Mouse (Mus musculus) v-Abl transformed pro-B cells (cell line): ENCODE data around the gene Ccdc6.
"Not testable (repeated sequence)": the region's sequence is repeated elsewhere in the genome, so short reads cannot be mapped to it uniquely, and the experiment has no call there.

Experiments used
- in situ Hi-C, 2 experiments: fragments of 400-800 bp; cut with MboI; formaldehyde crosslinking; loops; one replicate each; pipeline ENCODE4 v1.15.1; 2025; ENCODE audit not compliant: unreplicated experiment in 2 of 2

Gene Ccdc6

DNA sequence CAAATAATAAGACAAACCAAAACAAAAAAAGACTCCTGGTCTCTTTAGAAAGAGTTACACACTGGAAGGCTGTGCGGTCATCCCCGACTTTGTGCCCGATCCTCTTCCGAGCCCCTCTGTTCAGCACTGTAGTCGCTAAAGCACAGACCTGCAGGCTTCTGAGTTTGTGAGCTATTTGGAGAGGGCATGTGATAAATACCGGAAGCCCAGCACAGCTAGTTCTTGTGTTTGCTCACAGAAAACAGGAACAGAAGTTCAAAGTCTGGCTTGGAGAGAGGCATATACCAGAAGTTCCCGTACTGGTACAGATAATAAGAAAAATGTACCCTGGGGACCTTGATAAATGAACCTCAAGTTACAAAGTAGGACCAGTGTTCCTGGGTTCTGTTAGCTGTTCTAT is 98.4 kb downstream of the Ccdc6 start:
- in situ Hi-C loops = loop anchor here (5.0 to 25.0 kb wide), 13 partner anchors 93 to 1190 kb away; partner anchors contain the start of genes A930033H14Rik (in 1 of the 2), Cdk1 (in 1 of the 2), Cisd1 (in 1 of the 2) and Ipmk (in 1 of the 2)

DNA sequence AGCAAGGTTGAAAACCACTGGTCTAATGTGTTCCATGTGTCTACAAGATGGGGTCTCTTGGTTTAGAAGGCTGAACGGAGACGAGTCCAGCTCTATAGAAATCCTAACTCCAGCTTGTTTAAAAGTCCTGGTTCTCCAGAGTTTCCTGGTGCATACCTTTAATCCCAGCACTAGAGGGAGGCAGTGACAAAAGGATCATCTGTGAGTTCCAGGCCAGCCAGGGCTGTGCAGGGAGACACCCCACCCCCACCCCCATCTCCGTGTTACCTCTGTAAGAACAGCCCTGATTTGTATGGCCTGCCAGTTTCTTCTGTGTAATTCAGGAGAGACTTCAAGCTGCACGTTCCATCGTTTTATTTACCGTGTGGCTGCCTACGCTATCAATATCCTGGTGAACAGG is 98.9 kb downstream of the Ccdc6 start:
- in situ Hi-C loops = loop anchor here (5.0 to 25.0 kb wide), 13 partner anchors 93 to 1189 kb away; partner anchors contain the start of genes A930033H14Rik (in 1 of the 2), Cdk1 (in 1 of the 2), Cisd1 (in 1 of the 2) and Ipmk (in 1 of the 2)

DNA sequence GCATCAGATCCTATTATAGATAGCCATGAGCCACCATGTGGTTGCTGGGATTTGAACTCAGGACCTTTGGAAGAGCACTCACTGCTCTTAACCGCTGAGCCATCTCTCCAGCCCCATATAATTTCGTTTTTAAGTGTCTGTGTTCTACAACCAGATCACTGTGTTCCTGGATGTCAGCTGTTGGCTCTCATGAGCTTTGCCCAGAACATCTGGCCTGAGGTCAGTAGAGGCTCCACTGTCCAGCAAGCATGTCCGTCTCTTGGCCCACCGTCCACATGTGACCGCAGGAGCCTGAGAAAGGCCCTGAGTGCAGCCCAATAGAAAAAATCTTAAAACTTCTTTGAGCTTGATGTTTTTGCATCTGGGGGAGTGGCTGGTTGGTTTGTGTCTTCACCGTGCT is 99.7 kb downstream of the Ccdc6 start:
- in situ Hi-C loops = loop anchor here (5.0 to 25.0 kb wide), 13 partner anchors 94 to 1188 kb away; partner anchors contain the start of genes A930033H14Rik (in 1 of the 2), Cdk1 (in 1 of the 2), Cisd1 (in 1 of the 2) and Ipmk (in 1 of the 2)

DNA sequence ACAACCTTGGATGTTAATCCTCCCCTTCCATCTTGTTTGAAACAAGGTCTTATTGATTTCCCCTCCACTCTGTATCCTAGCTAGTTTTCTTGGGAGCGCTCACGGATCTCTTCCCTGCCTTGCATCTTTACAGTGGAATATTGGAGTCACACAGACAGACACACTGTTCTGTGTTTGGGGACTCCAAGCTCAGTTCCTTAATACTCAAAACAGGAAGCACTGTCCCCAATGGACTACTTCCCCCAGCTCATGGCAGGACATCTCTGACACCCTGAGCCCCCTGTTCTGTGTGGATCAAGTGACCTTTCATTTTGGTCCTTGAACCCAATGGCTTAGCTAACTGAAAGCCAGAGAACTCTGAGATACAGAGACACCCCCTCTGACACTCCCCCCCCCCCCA is 100.7 kb downstream of the Ccdc6 start:
- in situ Hi-C loops = loop anchor here (5.0 to 25.0 kb wide), 13 partner anchors 95 to 1187 kb away; partner anchors contain the start of genes A930033H14Rik (in 1 of the 2), Cdk1 (in 1 of the 2), Cisd1 (in 1 of the 2) and Ipmk (in 1 of the 2)

DNA sequence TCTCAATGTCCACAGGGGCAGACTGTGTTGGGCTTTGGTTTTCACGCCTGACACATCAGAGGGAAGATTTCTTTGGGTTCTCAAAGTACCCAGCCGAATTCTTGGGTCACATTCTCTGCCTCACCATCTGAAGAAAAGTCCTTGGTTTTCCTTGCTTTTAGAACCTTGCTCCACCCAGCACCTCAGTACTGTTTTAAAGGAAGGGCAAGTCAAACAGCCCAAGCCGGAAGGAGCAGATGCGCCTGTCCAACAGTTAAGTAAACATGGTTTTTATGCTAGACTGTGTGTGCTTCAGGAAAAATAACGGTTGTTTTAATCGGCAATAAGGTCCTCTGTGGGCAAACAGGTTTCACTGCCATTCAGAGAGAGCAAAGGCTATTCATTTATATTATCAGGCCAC is 101.1 kb downstream of the Ccdc6 start:
- in situ Hi-C loops = loop anchor here (5.0 to 25.0 kb wide), 13 partner anchors 96 to 1187 kb away; partner anchors contain the start of genes A930033H14Rik (in 1 of the 2), Cdk1 (in 1 of the 2), Cisd1 (in 1 of the 2) and Ipmk (in 1 of the 2)

GRCm38 (mm10) chr10:70198951-70199463 is 102.1 kb downstream of the Ccdc6 start:
- in situ Hi-C loops = loop anchor here (5.0 to 25.0 kb wide), 13 partner anchors 97 to 1186 kb away; partner anchors contain the start of genes A930033H14Rik (in 1 of the 2), Cdk1 (in 1 of the 2), Cisd1 (in 1 of the 2) and Ipmk (in 1 of the 2)

DNA sequence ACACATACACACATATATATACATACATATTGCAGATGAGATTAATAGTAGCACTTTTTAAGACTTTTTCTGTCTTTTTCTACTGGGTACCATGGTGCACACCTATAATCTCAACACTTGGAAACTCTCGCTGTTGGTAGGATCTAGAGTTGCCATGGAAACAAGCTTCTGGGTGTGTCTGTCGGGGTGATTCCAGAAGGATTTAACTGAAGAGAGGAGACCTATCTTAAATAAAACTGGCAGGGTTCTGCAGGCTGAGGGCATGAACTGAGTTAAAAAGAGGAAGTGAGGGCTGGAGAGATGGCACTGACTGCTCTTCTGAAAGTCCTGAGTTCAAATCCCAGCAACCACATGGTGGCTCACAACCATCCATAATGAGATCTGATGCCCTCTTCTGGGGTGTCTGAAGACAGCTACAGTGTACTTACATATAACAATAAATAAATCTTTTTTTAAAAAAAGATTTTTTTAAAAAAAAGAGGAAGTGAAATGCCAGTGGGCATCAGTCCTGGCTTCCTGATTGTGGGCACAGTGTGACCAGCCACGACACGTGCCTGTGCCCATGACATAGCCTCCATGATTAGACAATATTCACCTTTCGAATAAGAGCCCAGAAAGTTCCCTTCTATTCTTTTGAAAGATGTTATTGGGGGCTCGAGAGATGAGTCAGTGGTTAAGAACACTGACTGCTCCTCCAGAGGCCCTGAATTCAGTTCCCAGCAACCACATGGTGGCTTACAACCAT is 102.7 kb downstream of the Ccdc6 start:
- in situ Hi-C loops = loop anchor here (5.0 to 25.0 kb wide), 13 partner anchors 97 to 1185 kb away; partner anchors contain the start of genes A930033H14Rik (in 1 of the 2), Cdk1 (in 1 of the 2), Cisd1 (in 1 of the 2) and Ipmk (in 1 of the 2)

DNA sequence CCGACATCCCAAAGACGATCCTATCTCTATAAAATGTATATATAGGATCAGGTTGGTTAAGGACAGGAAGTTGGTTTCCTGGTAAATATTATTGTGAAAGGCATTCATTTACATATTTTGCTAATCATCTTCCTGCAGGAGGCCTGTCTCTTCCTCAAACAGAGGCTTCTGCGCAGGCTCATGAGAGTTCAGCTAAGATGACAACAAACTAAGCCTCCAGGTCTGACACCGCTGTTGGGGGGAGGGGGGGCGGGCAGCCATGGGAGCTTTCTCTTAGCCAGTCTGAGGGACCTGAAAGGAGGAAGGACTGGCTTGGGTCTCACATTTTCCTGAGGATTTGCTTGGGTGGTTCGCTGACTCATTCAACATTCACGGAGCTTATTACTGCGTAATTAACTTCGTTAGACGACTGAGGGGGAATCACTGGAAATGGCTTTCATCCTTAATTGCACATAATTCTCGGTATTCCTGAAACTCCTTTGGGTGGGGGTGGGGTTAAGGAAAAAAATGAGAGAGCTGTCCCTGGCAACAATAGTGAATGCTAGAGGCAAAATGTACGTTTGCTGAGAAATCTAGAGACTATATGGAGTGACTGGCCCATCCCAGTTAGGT is 104.1 kb downstream of the Ccdc6 start:
- in situ Hi-C loops = no loop called here

DNA sequence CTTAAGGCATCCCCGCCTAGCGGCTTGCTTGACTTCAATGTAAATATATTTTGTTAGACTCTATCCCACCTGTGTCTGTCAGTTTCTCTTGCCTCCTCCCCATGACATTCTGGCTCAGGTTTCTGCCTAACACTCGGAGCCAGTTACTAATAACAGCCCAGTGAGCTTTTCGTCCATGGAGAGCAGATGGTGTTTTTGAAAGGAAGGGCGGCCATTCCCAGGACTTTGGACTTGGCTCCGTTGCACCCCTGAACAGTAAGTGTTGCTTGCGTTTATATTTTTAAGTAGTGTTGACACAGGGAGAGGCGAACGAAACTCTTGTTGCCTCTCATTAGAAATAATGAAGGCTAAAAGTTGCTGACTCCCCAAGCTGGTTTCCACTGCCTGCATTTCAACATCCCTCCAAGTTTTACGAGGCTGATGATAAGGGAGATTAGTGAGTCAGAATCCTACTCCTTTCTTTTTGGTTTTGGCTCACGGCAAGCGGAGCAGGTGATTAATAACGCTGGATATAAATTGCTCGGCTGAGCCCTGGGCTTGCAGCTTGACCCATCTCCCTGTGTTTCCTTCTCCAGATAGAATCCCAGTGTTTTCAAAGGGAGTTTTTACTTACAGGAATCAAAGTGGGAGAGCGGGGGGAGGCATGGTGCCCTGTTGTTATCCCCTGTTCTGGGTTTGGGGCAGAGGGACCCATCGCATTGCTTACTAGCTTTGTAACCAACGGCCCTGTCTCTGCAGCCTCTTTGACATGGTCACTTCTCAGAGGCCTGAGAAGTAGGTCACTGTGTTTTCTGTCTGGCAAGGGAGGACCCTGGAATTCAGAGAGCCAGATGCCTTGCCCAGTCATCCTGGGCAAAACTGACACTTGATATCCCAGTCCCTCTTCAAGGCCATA is 107.8 kb downstream of the Ccdc6 start, which contains the start of gene Mrln:
Gene Mrln (plus strand): TSS at position 160 of the 895 bp plus-strand sequence.
- in situ Hi-C loops = no loop called here

DNA sequence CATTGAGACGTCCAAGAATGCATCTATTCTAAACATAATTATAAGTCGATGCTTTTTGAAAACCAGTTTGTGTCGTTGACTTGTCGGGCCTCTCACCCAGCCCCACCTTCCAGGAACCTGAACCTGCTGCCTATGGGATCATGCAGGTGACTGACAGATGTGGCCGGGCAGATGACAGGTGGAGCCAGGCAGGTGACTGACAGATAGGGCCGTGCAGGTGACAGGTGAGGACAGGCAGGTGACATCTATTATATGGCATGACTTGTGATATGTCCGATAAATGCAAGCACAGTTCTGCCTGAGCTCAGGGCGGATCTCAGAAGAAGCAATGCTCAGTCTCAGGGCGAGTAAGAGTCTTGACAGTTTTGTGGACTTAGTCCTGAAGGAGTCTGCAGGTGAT is 114.4 kb downstream of the Ccdc6 start:
- in situ Hi-C loops = no loop called here

GRCm38 (mm10) chr10:70220971-70221370 is 124.0 kb downstream of the Ccdc6 start:
- in situ Hi-C loops = no loop called here

- in situ Hi-C loops = not testable (repeated sequence)
These were observed 125.3 kb downstream of the Ccdc6 start for GRCm38 (mm10) chr10:70222231-70222630.

DNA sequence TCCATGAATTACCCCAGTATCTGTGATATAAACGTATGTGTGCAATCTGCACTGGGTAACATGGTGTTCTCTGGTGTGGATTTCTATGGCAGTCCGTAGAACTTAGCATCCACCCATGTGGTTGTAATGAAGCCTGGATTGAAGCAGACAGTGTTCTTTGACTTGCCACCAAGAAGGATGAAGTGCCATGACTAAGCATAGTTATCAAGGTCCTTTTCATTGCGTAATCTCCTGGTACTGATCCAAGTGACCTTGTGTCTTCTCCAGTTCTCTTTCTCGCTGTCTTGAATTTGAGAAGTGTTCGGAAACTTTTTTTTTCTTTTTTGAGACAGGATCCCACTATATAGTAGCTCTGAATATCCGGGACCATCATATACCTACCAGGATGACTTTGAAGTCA is 127.7 kb downstream of the Ccdc6 start:
- in situ Hi-C loops = no loop called here

- in situ Hi-C loops = no loop called here
These were observed 128.8 kb downstream of the Ccdc6 start for GRCm38 (mm10) chr10:70225760-70226159.

DNA sequence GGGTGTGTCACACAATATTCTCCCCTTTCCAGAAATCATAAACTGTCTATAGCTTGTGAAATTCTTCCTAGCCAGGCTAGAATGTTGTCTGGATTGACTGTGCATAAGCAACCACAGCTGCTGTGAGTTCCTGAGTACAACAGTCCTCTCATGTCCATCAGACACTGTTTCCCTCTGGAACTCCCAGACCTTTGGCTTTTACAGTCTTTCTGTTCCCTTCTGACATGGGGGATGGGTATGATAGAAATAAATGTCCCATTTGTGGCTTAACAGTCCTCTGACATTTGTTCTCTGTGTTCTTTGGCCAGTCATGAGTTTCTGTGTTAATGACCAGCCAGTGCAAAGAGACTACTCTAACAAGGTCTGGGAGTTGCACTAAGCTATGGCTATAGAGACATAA is 129.7 kb downstream of the Ccdc6 start:
- in situ Hi-C loops = no loop called here

GRCm38 (mm10) chr10:70230352-70230751 is 133.4 kb downstream of the Ccdc6 start:
- in situ Hi-C loops = no loop called here

DNA sequence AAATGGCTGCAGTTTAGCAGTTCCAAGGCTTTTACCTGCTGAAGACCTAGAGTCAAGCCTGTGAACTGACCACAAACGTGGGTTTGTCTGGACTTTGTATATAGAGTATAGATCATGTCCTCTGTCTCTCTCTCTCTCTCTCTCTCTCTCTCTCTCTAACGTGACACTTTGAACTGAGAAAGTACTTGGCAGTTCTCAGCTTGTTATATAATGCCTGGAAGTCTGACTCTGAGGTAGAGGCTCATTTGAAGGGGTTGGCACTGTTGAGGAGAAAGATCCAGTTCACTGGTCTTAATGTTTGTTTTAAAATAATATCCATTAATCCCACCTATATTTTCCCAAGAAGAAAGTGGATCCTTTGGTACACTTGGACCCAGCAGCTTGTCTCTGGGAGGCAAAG is 141.0 kb downstream of the Ccdc6 start:
- in situ Hi-C loops = no loop called here
